Mouse (Mus musculus): ENCODE data around the gene Wdr12. TPM values are rescaled to one million over a fixed set of nuclear protein-coding genes. Genes with fewer than 3 reads are reported as not detected.
"Not testable (repeated sequence)": the region's sequence is repeated elsewhere in the genome, so short reads cannot be mapped to it uniquely, and the experiment has no call there.

The Wdr12 gene
- polyA plus RNA-seq, 1 experiment = 22.4 TPM

DNA sequence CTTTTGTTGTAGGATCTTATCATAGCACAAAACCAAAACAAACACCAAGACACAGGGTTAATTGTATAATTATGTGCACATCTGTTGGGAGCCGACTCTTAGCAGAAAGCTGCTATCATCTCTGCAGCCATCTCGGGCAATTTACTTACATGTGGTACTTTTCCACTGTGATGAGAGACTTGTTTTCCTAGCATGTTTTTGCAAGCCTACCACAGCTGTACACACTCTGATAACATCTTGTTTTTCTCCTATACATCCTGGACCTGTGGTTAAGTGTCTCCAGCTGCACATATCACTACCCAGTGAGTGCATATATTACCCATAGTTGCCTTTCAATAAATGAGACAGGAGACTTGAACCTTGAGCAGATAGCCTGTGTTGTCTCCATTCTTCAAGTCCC is 23.5 kb downstream of the Wdr12 start:
- Histone ChIP-seq H3K4me3 (ENCODE audit: insufficient read depth, low read length) (no peak overlapping the region), H3K4me1 (ENCODE audit: control insufficient read depth, insufficient read depth, low read length) (no peaks in the 10 kb centered on the region), H3K27ac (ENCODE audit: insufficient read depth, low read length) (no peak overlapping the region)
- no peak for TF ChIP-seq CTCF (IDR thresholded peaks at IDR 0.05; ENCODE audit: extremely low read depth, insufficient read depth, low read length)
- TF ChIP-seq POLR2A (IDR thresholded peaks at IDR 0.05; ENCODE audit: extremely low read depth, insufficient read depth, low read length) = no peak

DNA sequence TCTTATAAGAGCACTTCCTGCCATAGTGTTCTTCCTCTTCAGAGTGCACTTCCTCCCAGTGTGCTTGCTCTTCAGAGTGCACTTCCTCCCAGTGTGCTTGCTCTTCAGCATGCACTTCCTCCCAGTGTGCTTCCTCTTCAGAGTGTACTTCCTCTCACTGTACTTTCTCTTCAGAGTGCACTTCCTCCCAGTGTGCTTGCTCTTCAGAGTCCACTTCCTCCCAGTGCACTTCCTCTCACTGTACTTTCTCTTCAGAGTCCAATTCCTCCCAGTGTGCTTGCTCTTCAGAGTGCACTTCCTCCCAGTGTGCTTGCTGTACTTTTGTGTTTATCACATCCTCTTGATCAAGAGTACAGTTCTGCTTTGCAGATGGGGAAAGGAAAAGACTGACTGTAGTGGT is 27.7 kb downstream of the Wdr12 start:
- H3K4me1 ChIP-seq (ENCODE audit: control insufficient read depth, insufficient read depth, low read length); H3K27ac ChIP-seq (ENCODE audit: insufficient read depth, low read length); H3K4me3 ChIP-seq (ENCODE audit: insufficient read depth, low read length): not testable (repeated sequence)

DNA sequence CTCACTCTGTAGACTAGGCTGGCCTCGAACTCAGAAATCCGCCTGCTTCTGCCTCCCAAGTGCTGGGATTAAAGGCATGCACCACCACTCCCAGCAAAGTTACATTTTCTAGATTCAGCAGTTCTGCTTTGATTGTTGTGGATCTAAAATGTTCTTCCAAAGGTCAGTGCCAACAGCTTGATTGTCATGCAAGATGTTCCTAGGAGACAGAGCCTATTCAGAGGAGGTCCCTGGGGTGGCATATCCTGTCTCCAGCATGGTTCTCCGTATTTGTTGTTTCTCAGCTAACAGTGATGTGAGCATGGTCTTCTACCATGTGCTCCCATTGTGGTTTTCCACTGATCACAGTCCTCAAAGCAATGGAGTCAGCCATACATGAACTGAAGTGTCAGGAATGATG is 42.1 kb downstream of the Wdr12 start:
- no peak overlapping the region for H3K27ac ChIP-seq (ENCODE audit: insufficient read depth, low read length)
- H3K4me1 ChIP-seq (ENCODE audit: control insufficient read depth, insufficient read depth, low read length) = no peaks in the 10 kb centered on the region
- H3K4me3 ChIP-seq (ENCODE audit: insufficient read depth, low read length) = no peak overlapping the region
- TF ChIP-seq POLR2A (IDR thresholded peaks at IDR 0.05; ENCODE audit: extremely low read depth, insufficient read depth, low read length) (no peak), CTCF (IDR thresholded peaks at IDR 0.05; ENCODE audit: extremely low read depth, insufficient read depth, low read length) (no peak)

DNA sequence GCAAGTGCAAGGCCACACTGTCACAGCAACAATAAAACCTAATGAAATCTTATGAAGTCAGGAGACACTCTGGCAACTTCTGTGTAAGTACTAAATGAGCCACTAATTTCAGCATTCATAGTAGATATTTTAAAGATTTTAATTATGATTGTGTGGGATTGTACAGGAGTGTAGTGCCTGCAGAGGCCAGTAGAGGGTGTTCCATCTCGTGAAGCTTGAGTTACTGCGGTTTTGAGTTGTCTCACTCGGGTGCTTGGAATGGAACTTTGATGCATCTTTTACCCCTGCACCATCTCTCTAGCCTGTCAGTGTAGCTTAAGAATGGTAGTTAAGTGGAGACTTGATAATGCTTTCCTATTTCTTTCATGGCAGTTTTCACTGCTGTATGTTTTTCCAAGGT is 43.8 kb downstream of the Wdr12 start:
- Histone ChIP-seq H3K27ac (ENCODE audit: insufficient read depth, low read length) (no peak overlapping the region), H3K4me3 (ENCODE audit: insufficient read depth, low read length) (no peak overlapping the region), H3K4me1 (ENCODE audit: control insufficient read depth, insufficient read depth, low read length) (no peaks in the 10 kb centered on the region)
- no peak for TF ChIP-seq CTCF (IDR thresholded peaks at IDR 0.05; ENCODE audit: extremely low read depth, insufficient read depth, low read length)
- TF ChIP-seq POLR2A (IDR thresholded peaks at IDR 0.05; ENCODE audit: extremely low read depth, insufficient read depth, low read length) = no peak

DNA sequence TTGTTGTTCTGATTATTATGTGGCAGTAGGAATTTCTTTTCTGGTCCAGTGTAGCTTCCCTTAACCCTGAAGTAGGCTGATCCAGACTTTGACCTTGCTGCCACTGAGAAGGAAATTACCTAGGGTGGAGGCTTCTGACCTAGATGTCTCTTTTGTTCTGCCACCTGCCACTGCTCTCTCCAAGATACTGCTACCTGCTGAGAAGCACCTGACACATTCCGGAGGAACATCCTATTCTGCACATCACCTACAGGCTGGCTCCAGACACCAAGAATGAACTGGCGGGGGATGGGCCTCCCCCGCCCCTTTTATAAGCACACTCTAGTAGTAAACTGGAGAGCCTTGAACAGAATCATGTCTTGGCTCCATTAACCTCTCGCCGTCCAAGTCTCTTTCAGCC is 51.0 kb downstream of the Wdr12 start:
- H3K27ac ChIP-seq (ENCODE audit: insufficient read depth, low read length); H3K4me1 ChIP-seq (ENCODE audit: control insufficient read depth, insufficient read depth, low read length); H3K4me3 ChIP-seq (ENCODE audit: insufficient read depth, low read length): not testable (repeated sequence)

DNA sequence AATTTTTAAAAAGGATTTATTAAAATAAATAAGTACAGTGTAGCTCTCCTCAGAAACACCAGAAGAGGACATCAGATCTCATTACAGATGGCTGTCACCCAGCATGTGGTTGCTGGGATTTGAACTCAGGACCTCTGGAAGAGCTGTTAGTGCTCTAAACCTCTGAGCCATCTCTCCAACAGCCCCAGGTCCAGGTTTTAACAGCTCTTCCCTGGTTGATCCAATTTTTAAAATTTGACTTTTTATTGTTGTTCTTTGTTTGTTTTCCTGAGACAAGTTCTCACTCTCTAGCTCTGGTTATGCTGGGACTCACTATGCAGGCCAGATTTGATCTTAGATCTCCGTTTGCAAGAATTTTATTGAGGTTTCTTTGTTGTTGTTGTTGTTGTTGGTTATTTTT is 53.9 kb downstream of the Wdr12 start:
- H3K27ac ChIP-seq (ENCODE audit: insufficient read depth, low read length) = no peak overlapping the region

DNA sequence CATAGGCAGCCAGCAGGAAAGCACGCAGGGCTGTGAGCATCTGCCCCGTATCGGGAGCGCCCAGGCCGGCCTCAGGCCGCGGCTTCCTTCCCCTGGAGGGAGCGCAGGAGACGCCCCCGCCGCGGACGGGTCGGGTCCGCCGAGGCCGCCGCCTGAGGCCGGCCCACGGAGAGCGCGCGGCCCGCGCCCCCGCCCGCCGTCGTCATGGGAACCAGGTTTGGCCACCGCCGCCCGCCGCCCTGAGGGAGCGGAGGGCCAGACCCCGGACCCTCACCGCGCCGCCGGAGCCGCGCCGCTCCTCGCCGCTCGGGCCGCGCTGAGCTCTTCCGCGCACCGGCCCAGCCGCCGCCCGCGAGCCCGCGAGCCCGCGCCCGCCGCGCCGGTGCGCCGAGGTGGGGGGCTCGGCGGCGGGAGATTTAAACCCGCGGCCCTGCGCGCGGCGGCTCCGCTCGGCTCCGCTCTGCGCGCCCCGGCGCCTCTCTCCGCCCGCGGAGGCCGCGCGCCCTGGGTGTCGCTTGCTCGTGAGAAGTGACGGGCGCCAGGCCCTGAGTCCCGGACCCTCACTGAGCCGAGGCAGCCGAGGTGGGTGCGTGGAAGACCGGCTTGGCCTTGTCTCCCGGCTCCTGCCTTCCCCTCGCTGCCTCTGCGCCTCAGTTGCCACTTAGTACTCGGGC is 55.5 kb downstream of the Wdr12 start, which contains the start of gene Ica1l:
TSS of gene Ica1l (minus strand) at position 389 of the 674 bp plus-strand sequence.
- peak within 1 kb of the TSS; percentile 48; the same call in 1 of the 2 replicates for H3K27ac ChIP-seq (ENCODE audit: insufficient read depth, low read length)
- peak within 1 kb of the TSS; percentile 98 for H3K4me3 ChIP-seq (ENCODE audit: insufficient read depth, low read length)
- TF ChIP-seq CTCF (IDR thresholded peaks at IDR 0.05; ENCODE audit: extremely low read depth, insufficient read depth, low read length) (no peak), POLR2A (IDR thresholded peaks at IDR 0.05; ENCODE audit: extremely low read depth, insufficient read depth, low read length) (no peak)
- no peaks in the 10 kb centered on the region for H3K4me1 ChIP-seq (ENCODE audit: control insufficient read depth, insufficient read depth, low read length)

More for the DNA sequence above, 53.9 kb downstream of the Wdr12 start:
- no peak overlapping the region for H3K4me3 ChIP-seq (ENCODE audit: insufficient read depth, low read length)
- no peaks in the 10 kb centered on the region for H3K4me1 ChIP-seq (ENCODE audit: control insufficient read depth, insufficient read depth, low read length)
- TF ChIP-seq POLR2A (IDR thresholded peaks at IDR 0.05; ENCODE audit: extremely low read depth, insufficient read depth, low read length) (no peak), CTCF (IDR thresholded peaks at IDR 0.05; ENCODE audit: extremely low read depth, insufficient read depth, low read length) (no peak)

DNA sequence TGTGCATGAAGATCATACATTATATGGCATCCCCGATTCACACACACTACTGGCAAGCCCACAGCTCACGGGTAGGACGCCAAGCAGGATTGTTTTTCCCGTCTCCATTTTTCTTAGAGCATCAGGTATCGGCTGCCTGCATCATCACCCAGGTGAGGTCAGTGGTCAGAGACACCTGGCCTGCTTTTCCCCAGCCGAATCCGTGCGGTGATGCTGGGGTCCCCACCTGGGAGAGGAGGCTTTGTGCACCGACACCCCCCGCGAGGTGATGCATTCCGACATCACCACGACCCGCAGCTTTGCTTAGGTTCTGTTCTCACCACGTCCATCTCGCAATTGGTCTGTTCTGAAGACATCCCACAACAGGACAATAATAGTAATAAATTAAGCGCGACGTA is 56.0 kb downstream of the Wdr12 start:
- Histone ChIP-seq H3K27ac (ENCODE audit: insufficient read depth, low read length) (peak overlapping the region; percentile 48; the same call in 1 of the 2 replicates), H3K4me3 (ENCODE audit: insufficient read depth, low read length) (peak overlapping the region; percentile 98), H3K4me1 (ENCODE audit: control insufficient read depth, insufficient read depth, low read length) (no peaks in the 10 kb centered on the region)
- no peak for TF ChIP-seq CTCF (IDR thresholded peaks at IDR 0.05; ENCODE audit: extremely low read depth, insufficient read depth, low read length)

DNA sequence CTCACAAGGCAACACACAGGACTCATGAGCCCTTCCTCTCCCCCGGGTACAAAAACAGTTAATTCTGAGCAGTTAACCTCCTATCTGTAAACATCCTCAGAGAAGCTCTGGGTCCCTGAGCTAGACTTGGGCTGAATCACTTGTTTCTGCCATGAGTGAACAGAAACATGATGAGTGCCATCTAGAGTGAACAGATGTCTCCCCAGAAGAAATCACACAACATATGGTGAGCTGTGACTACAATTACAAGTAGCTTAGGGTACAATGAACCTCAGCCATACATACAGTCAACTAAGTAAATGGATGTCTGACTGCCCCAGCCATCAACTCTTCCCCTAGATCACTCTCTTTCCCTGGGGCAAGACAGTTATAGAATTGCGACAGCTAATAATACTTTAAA is 63.4 kb downstream of the Wdr12 start:
- H3K27ac ChIP-seq (ENCODE audit: insufficient read depth, low read length) = no peak overlapping the region
- TF ChIP-seq POLR2A (IDR thresholded peaks at IDR 0.05; ENCODE audit: extremely low read depth, insufficient read depth, low read length) (no peak), CTCF (IDR thresholded peaks at IDR 0.05; ENCODE audit: extremely low read depth, insufficient read depth, low read length) (no peak)
- no peak overlapping the region for H3K4me3 ChIP-seq (ENCODE audit: insufficient read depth, low read length)
- H3K4me1 ChIP-seq (ENCODE audit: control insufficient read depth, insufficient read depth, low read length) = no peaks in the 10 kb centered on the region

Other genes with a start within 250 kb of the Wdr12 start
- gene Fam117b, start 185.6 kb downstream of the Wdr12 start, polyA plus RNA-seq (2012; rRNA removed) = 25.7 and 26.2 TPM in 2 replicates
- gene Ica1l, start 55.5 kb downstream of the Wdr12 start, polyA plus RNA-seq (2012; rRNA removed) = 30.0 and 35.6 TPM in 2 replicates
- gene Carf, start 398 bp downstream of the Wdr12 start, polyA plus RNA-seq (2012; rRNA removed) = 11.0 and 11.3 TPM in 2 replicates
- 5.9 and 6.7 TPM in 2 replicates for gene Nbeal1, start 82.0 kb upstream of the Wdr12 start, polyA plus RNA-seq (2012; rRNA removed)
- gene Cyp20a1, start 244.7 kb upstream of the Wdr12 start, polyA plus RNA-seq (2012; rRNA removed) = 13.6 and 14.2 TPM in 2 replicates

Measured in cortical plate, adult 2 months (tissue).